Mouse (Mus musculus) forebrain, embryonic 11.5 days (tissue): Measurements from ENCODE around the gene Snx21. TPM values are rescaled to one million over a fixed set of nuclear protein-coding genes. Genes with fewer than 3 reads are reported as not detected.

ENCODE experiments used
- ATAC-seq: fragments of 200-750 bp; cut with Nextera tagmentation; replicated peaks from 2 replicates; pipeline ENCODE4 v1.8.0; 2017; ENCODE audit warnings: moderate TSS enrichment; ENCODE audit not compliant: low FRiP score
- DNase-seq: peaks from one replicate; pipeline ENCODE4 v3.0.0-alpha.2; 2017; ENCODE audit warnings: low spot score
- H3K27ac ChIP-seq: fragments of 300-500 bp; sonication (generic); 2 replicates; pipeline ENCODE4 v1.5.1; 2014; ENCODE audit warnings: low read depth, low read length
- H3K27me3 ChIP-seq: fragments of 300-500 bp; sonication (generic); 2 replicates; pipeline ENCODE4 v1.6.1; 2014; ENCODE audit warnings: mild to moderate bottlenecking, low read length, mixed read lengths; ENCODE audit not compliant: control insufficient read depth, insufficient read depth
- H3K36me3 ChIP-seq: fragments of 300-500 bp; sonication (generic); 2 replicates; pipeline ENCODE4 v1.6.1; 2014; ENCODE audit warnings: mild to moderate bottlenecking, low read length, moderate library complexity, mixed read lengths; ENCODE audit not compliant: control insufficient read depth, insufficient read depth
- H3K4me1 ChIP-seq: fragments of 300-500 bp; sonication (generic); replicated peaks from 2 replicates; pipeline ENCODE4 v1.6.1; 2014; ENCODE audit warnings: low read length, mixed read lengths; ENCODE audit not compliant: control insufficient read depth, insufficient read depth
- H3K4me2 ChIP-seq: fragments of 300-500 bp; sonication (generic); 2 replicates; pipeline ENCODE4 v1.6.1; 2014; ENCODE audit warnings: low read depth, mild to moderate bottlenecking, low read length, moderate library complexity, mixed read lengths; ENCODE audit not compliant: severe bottlenecking
- H3K4me3 ChIP-seq: fragments of 300-500 bp; sonication (generic); 2 replicates; pipeline ENCODE4 v1.5.1; 2014; ENCODE audit warnings: low read depth, low read length
- H3K9ac ChIP-seq: fragments of 300-500 bp; sonication (generic); 2 replicates; pipeline ENCODE4 v1.6.1; 2014; ENCODE audit warnings: low read length
- H3K9me3 ChIP-seq: fragments of 300-500 bp; sonication (generic); 2 replicates; pipeline ENCODE4 v1.6.1; 2016; ENCODE audit warnings: low read length, mixed read lengths; ENCODE audit not compliant: control insufficient read depth
- WGBS: fragments of 180-500 bp; shearing (Covaris S2); extraction: QIAGEN DNeasy Blood & Tissue Kit; methylation state at CpG from one replicate; pipeline ENCODE4 v1.1.7; 2014; 5-methylcytosine and 5-hydroxymethylcytosine counted together
- polyA plus RNA-seq: library from polyadenylated mRNA; unstranded; fragments of >200 nt; fragmentation: Nextera tagmentation; extraction: Ambion mirVana; gene quantifications from 2 replicates; pipeline ENCODE4 v1.2.1, GENCODE M21; 2014

The Snx21 gene
- polyA plus RNA-seq, 1 experiment from 2014 or later: 13.1 TPM

DNA sequence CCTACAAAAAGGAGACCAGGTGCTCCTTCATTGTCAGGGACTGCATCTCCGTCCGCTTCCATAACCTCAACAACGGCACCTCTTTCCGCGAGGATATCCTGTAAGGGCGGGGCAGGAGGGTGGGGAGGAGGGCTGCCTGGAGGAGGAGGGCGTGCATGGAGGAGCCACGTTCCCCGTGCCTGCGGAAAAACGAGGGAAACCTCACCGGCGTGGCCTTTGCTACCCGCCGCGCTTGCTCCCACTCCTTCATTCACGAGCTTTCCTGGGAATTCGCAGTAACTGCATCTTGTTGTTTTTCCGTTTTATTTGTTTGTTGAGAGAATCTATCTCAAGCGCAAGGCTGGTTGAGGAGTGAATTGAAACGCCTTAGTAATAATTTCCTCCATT, 19.7 kb downstream of the Snx21 start:
- peak overlapping the region; percentile 80 for H3K4me3 ChIP-seq
- peak; percentile 73 for DNase-seq
- H3K27ac ChIP-seq: no peak overlapping the region
- peak overlapping the region; percentile 71 for H3K9ac ChIP-seq
- H3K4me1 ChIP-seq: peaks cover 5% of the 10 kb centered on the region; the same call in 1 of the 2 replicates
- H3K27me3 ChIP-seq: no peaks in the 10 kb centered on the region
- H3K4me2 ChIP-seq: peak overlapping the region; percentile 64
- H3K9me3 ChIP-seq: no peaks in the 10 kb centered on the region
- H3K36me3 ChIP-seq: no peaks in the 10 kb centered on the region; the same call in 1 of the 2 replicates
- 3% methylated on average over 21 of the region's 21 CpGs for WGBS
- ATAC-seq: peak; percentile 57

GRCm38 (mm10) chr2:164806614-164807013, 21.0 kb downstream of the Snx21 start:
- ATAC-seq: no peak

GRCm38 (mm10) chr2:164813557-164813956, 27.9 kb downstream of the Snx21 start:
- no peaks in the 10 kb centered on the region for H3K27me3 ChIP-seq
- WGBS: 61% methylated on average over 2 of the region's 2 CpGs
- DNase-seq: no peak

More at GRCm38 (mm10) chr2:164806614-164807013, 21.0 kb downstream of the Snx21 start:
- Histone ChIP-seq H3K9ac (no peak overlapping the region), H3K27me3 (no peaks in the 10 kb centered on the region), H3K4me1 (peaks cover 5% of the 10 kb centered on the region; the same call in 1 of the 2 replicates), H3K36me3 (no peaks in the 10 kb centered on the region), H3K9me3 (no peaks in the 10 kb centered on the region), H3K4me2 (no peak overlapping the region), H3K27ac (no peak overlapping the region), H3K4me3 (no peak overlapping the region)
- no peak for DNase-seq
- 90% methylated on average over 7 of the region's 7 CpGs for WGBS

GRCm38 (mm10) chr2:164815348-164815747, 29.7 kb downstream of the Snx21 start:
- H3K4me3 ChIP-seq: no peak overlapping the region
- DNase-seq: no peak
- H3K27me3 ChIP-seq: no peaks in the 10 kb centered on the region
- no peaks in the 10 kb centered on the region for H3K4me1 ChIP-seq
- H3K4me2 ChIP-seq: no peak overlapping the region
- no peaks in the 10 kb centered on the region for H3K9me3 ChIP-seq
- H3K36me3 ChIP-seq: no peaks in the 10 kb centered on the region; the same call in 1 of the 2 replicates
- ATAC-seq: no peak
- no peak overlapping the region for H3K27ac ChIP-seq
- no peak overlapping the region for H3K9ac ChIP-seq
- 92% methylated on average over 5 of the region's 5 CpGs for WGBS

More at GRCm38 (mm10) chr2:164813557-164813956, 27.9 kb downstream of the Snx21 start:
- Histone ChIP-seq H3K4me3 (no peak overlapping the region), H3K27ac (no peak overlapping the region), H3K4me1 (no peaks in the 10 kb centered on the region), H3K36me3 (no peaks in the 10 kb centered on the region; the same call in 1 of the 2 replicates), H3K9ac (no peak overlapping the region), H3K9me3 (no peaks in the 10 kb centered on the region), H3K4me2 (no peak overlapping the region)
- no peak for ATAC-seq

GRCm38 (mm10) chr2:164815821-164816220, 30.2 kb downstream of the Snx21 start:
- Histone ChIP-seq H3K36me3 (no peaks in the 10 kb centered on the region; the same call in 1 of the 2 replicates), H3K4me1 (no peaks in the 10 kb centered on the region), H3K9ac (no peak overlapping the region), H3K9me3 (no peaks in the 10 kb centered on the region), H3K27me3 (no peaks in the 10 kb centered on the region), H3K4me3 (no peak overlapping the region), H3K4me2 (no peak overlapping the region), H3K27ac (no peak overlapping the region)
- 94% methylated on average over 8 of the region's 8 CpGs for WGBS
- ATAC-seq (no peak), DNase-seq (no peak)

DNA sequence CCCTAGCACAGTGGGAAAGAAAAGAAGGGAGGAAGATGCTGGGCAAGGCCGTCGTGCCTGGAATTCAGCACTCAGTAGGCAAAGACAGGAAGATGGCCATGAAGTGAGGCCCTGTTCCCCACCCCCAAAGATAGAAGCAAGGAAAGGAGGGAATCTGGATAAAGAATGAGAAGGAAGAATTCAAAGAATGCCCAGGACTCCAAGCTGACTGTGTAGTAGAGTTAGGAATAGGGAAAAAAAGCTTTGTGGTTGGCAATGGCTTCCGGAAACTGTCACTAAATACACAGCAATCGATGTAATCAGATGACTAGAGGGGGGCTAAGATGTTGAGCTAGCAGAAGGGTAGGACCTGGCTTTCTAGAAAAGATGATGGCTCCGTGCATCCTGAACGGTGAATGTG, 31.6 kb downstream of the Snx21 start:
- Histone ChIP-seq H3K4me3 (no peak overlapping the region), H3K9ac (no peak overlapping the region), H3K27me3 (no peaks in the 10 kb centered on the region), H3K4me2 (no peak overlapping the region), H3K36me3 (no peaks in the 10 kb centered on the region; the same call in 1 of the 2 replicates), H3K27ac (no peak overlapping the region), H3K4me1 (peaks cover under 1% of the 10 kb centered on the region; the same call in 1 of the 2 replicates), H3K9me3 (no peaks in the 10 kb centered on the region)
- ATAC-seq (no peak), DNase-seq (no peak)
- WGBS: 80% methylated on average over 6 of the region's 6 CpGs

- no peak overlapping the region for H3K4me2 ChIP-seq
- no peak for DNase-seq
- no peak overlapping the region for H3K27ac ChIP-seq
These were observed 32.1 kb downstream of the Snx21 start for GRCm38 (mm10) chr2:164817703-164818102.

DNA sequence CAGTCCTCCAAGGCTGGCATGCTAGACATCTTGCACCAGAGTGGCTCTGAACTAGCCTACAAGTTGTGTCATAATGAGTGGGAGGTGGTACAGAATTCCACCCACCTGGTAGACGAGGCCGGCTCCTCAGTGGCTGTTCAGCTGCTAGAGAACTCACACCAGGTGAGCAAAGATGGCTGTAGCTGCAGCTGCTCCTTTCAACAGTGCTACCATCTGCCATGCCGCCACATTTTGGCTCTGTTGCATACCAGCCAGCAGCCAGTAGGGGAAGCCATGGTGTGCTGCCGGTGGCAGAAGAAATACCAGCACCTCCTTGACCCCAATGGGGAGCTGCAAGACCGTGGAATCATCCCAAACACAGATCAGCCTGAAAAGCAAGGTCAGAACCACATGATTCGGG, 35.4 kb downstream of the Snx21 start:
- no peak overlapping the region for H3K4me2 ChIP-seq
- H3K9me3 ChIP-seq: no peaks in the 10 kb centered on the region
- H3K36me3 ChIP-seq: peaks cover 3% of the 10 kb centered on the region; the same call in 1 of the 2 replicates
- 82% methylated on average over 6 of the region's 6 CpGs for WGBS
- ATAC-seq: no peak
- DNase-seq: no peak
- H3K27ac ChIP-seq: no peak overlapping the region
- H3K9ac ChIP-seq: no peak overlapping the region
- H3K4me1 ChIP-seq: peaks cover 6% of the 10 kb centered on the region; the same call in 1 of the 2 replicates
- H3K4me3 ChIP-seq: no peak overlapping the region
- no peaks in the 10 kb centered on the region for H3K27me3 ChIP-seq

More at GRCm38 (mm10) chr2:164817703-164818102, 32.1 kb downstream of the Snx21 start:
- no peak overlapping the region for H3K9ac ChIP-seq
- H3K4me1 ChIP-seq: peaks cover 4% of the 10 kb centered on the region; the same call in 1 of the 2 replicates
- H3K9me3 ChIP-seq: no peaks in the 10 kb centered on the region
- H3K4me3 ChIP-seq: no peak overlapping the region
- no peaks in the 10 kb centered on the region for H3K27me3 ChIP-seq
- no peak for ATAC-seq
- H3K36me3 ChIP-seq: no peaks in the 10 kb centered on the region; the same call in 1 of the 2 replicates
- 71% methylated on average over 5 of the region's 5 CpGs for WGBS

- ATAC-seq (peak; percentile 99), DNase-seq (peak; percentile 99)
- Histone ChIP-seq H3K36me3 (peaks cover 3% of the 10 kb centered on the region; the same call in 1 of the 2 replicates), H3K4me1 (peaks cover 6% of the 10 kb centered on the region; the same call in 1 of the 2 replicates), H3K4me2 (peak within 1 kb of the TSS; percentile 54), H3K9me3 (no peaks in the 10 kb centered on the region), H3K9ac (peak within 1 kb of the TSS; percentile 64), H3K27me3 (no peaks in the 10 kb centered on the region), H3K27ac (peak within 1 kb of the TSS; percentile 77; the same call in 1 of the 2 replicates), H3K4me3 (peak within 1 kb of the TSS; percentile 57)
- WGBS: 2% methylated on average over 32 of the region's 32 CpGs
These were observed 37.1 kb downstream of the Snx21 start, which contains the start of gene Zswim1 for GRCm38 (mm10) chr2:164822636-164823165. Gene Zswim1, plus strand, starts transcription at chr2:164822686.
